Mouse (Mus musculus): Measurements from ENCODE around the gene Noc2l. TPM values are rescaled to one million over a fixed set of nuclear protein-coding genes. Genes with fewer than 3 reads are reported as not detected.
A peak's percentile ranks its signal among the peaks of the same experiment; 100 is the strongest.

The Noc2l gene
- polyA plus RNA-seq, 1 experiment = 13.8 TPM

- peak overlapping the region; percentile 80 for H3K27ac ChIP-seq (replicated peaks; ENCODE audit: low read depth, low read length)
- H3K4me3 ChIP-seq (ENCODE audit: insufficient read depth, low read depth, low read length) = peak overlapping the region; percentile 95
- peaks cover 15% of the 10 kb centered on the region for H3K4me1 ChIP-seq (ENCODE audit: control insufficient read depth, insufficient read depth, insufficient read length, low read length)
Observed at GRCm38 (mm10) chr4:156203413-156204131, 32.2 kb upstream of the Noc2l start.

- H3K4me3 ChIP-seq (ENCODE audit: insufficient read depth, low read depth, low read length) = no peak overlapping the region
- H3K4me1 ChIP-seq (ENCODE audit: control insufficient read depth, insufficient read depth, insufficient read length, low read length) = peaks cover 10% of the 10 kb centered on the region; the same call in 1 of the 2 replicates
- H3K27ac ChIP-seq (replicated peaks; ENCODE audit: low read depth, low read length) = no peak overlapping the region
Observed at GRCm38 (mm10) chr4:156208872-156209271, 26.9 kb upstream of the Noc2l start.

GRCm38 (mm10) chr4:156209963-156210635 lies 25.7 kb upstream of the Noc2l start:
- Histone ChIP-seq H3K4me3 (ENCODE audit: insufficient read depth, low read depth, low read length) (no peak overlapping the region), H3K27ac (replicated peaks; ENCODE audit: low read depth, low read length) (no peak overlapping the region), H3K4me1 (ENCODE audit: control insufficient read depth, insufficient read depth, insufficient read length, low read length) (peaks cover under 1% of the 10 kb centered on the region; the same call in 1 of the 2 replicates)

- no peak overlapping the region for H3K27ac ChIP-seq (replicated peaks; ENCODE audit: low read depth, low read length)
- no peak overlapping the region for H3K4me3 ChIP-seq (ENCODE audit: insufficient read depth, low read depth, low read length)
- H3K4me1 ChIP-seq (ENCODE audit: control insufficient read depth, insufficient read depth, insufficient read length, low read length) = peaks cover 8% of the 10 kb centered on the region
Observed at GRCm38 (mm10) chr4:156213134-156213533, 22.7 kb upstream of the Noc2l start.

GRCm38 (mm10) chr4:156215649-156216048 lies 20.2 kb upstream of the Noc2l start, which contains the start of gene Perm1:
Perm1 (plus strand) TSS chr4:156215868.
- H3K4me1 ChIP-seq (ENCODE audit: control insufficient read depth, insufficient read depth, insufficient read length, low read length) = peaks cover 13% of the 10 kb centered on the region
- H3K4me3 ChIP-seq (ENCODE audit: insufficient read depth, low read depth, low read length) = peak within 1 kb of the TSS; percentile 60
- H3K27ac ChIP-seq (replicated peaks; ENCODE audit: low read depth, low read length) = peak within 1 kb of the TSS; percentile 99

GRCm38 (mm10) chr4:156216196-156216595 lies 19.6 kb upstream of the Noc2l start:
- peaks cover 13% of the 10 kb centered on the region for H3K4me1 ChIP-seq (ENCODE audit: control insufficient read depth, insufficient read depth, insufficient read length, low read length)
- peak overlapping the region; percentile 99 for H3K27ac ChIP-seq (replicated peaks; ENCODE audit: low read depth, low read length)
- H3K4me3 ChIP-seq (ENCODE audit: insufficient read depth, low read depth, low read length) = peak overlapping the region; percentile 60

- H3K27ac ChIP-seq (replicated peaks; ENCODE audit: low read depth, low read length) = peak overlapping the region; percentile 99
- peaks cover 13% of the 10 kb centered on the region for H3K4me1 ChIP-seq (ENCODE audit: control insufficient read depth, insufficient read depth, insufficient read length, low read length)
- peak overlapping the region; percentile 52 for H3K4me3 ChIP-seq (ENCODE audit: insufficient read depth, low read depth, low read length)
Observed at GRCm38 (mm10) chr4:156217022-156217669, 18.7 kb upstream of the Noc2l start.

- H3K4me3 ChIP-seq (ENCODE audit: insufficient read depth, low read depth, low read length) = peak overlapping the region; percentile 52; the same call in 1 of the 2 replicates
- no peak overlapping the region for H3K27ac ChIP-seq (replicated peaks; ENCODE audit: low read depth, low read length)
- peaks cover 13% of the 10 kb centered on the region for H3K4me1 ChIP-seq (ENCODE audit: control insufficient read depth, insufficient read depth, insufficient read length, low read length)
Observed at GRCm38 (mm10) chr4:156217838-156218237, 18.0 kb upstream of the Noc2l start.

GRCm38 (mm10) chr4:156219936-156220335 lies 15.9 kb upstream of the Noc2l start:
- Histone ChIP-seq H3K27ac (replicated peaks; ENCODE audit: low read depth, low read length) (peak overlapping the region; percentile 51), H3K4me3 (ENCODE audit: insufficient read depth, low read depth, low read length) (peak overlapping the region; percentile 12; the same call in 1 of the 2 replicates), H3K4me1 (ENCODE audit: control insufficient read depth, insufficient read depth, insufficient read length, low read length) (peaks cover 13% of the 10 kb centered on the region)

- H3K4me3 ChIP-seq (ENCODE audit: insufficient read depth, low read depth, low read length) = no peak overlapping the region
- H3K27ac ChIP-seq (replicated peaks; ENCODE audit: low read depth, low read length) = no peak overlapping the region
- H3K4me1 ChIP-seq (ENCODE audit: control insufficient read depth, insufficient read depth, insufficient read length, low read length) = peaks cover 5% of the 10 kb centered on the region; the same call in 1 of the 2 replicates
Observed at GRCm38 (mm10) chr4:156224276-156224675, 11.5 kb upstream of the Noc2l start.

- Histone ChIP-seq H3K4me1 (ENCODE audit: control insufficient read depth, insufficient read depth, insufficient read length, low read length) (peaks cover 2% of the 10 kb centered on the region; the same call in 1 of the 2 replicates), H3K27ac (replicated peaks; ENCODE audit: low read depth, low read length) (no peak overlapping the region), H3K4me3 (ENCODE audit: insufficient read depth, low read depth, low read length) (peak overlapping the region; percentile 6; the same call in 1 of the 2 replicates)
Observed at GRCm38 (mm10) chr4:156227752-156228392, 7.9 kb upstream of the Noc2l start.

GRCm38 (mm10) chr4:156228393-156229024 lies 7.3 kb upstream of the Noc2l start:
- no peak overlapping the region for H3K27ac ChIP-seq (replicated peaks; ENCODE audit: low read depth, low read length)

GRCm38 (mm10) chr4:156234021-156234501 lies 1.7 kb upstream of the Noc2l start:
- Histone ChIP-seq H3K4me3 (ENCODE audit: insufficient read depth, low read depth, low read length) (peak overlapping the region; percentile 74), H3K4me1 (ENCODE audit: control insufficient read depth, insufficient read depth, insufficient read length, low read length) (peaks cover 2% of the 10 kb centered on the region; the same call in 1 of the 2 replicates), H3K27ac (replicated peaks; ENCODE audit: low read depth, low read length) (0 out of 2 replicates have a peak overlapping the region, but pooled peaks have one; percentile 39)

More at GRCm38 (mm10) chr4:156228393-156229024, 7.3 kb upstream of the Noc2l start:
- H3K4me3 ChIP-seq (ENCODE audit: insufficient read depth, low read depth, low read length) = 0 out of 2 replicates have a peak overlapping the region, but pooled peaks have one; percentile 6
- peaks cover 2% of the 10 kb centered on the region; the same call in 1 of the 2 replicates for H3K4me1 ChIP-seq (ENCODE audit: control insufficient read depth, insufficient read depth, insufficient read length, low read length)

- H3K4me3 ChIP-seq (ENCODE audit: insufficient read depth, low read depth, low read length) = peak within 1 kb of the TSS; percentile 89
- H3K27ac ChIP-seq (replicated peaks; ENCODE audit: low read depth, low read length) = peak within 1 kb of the TSS; percentile 39; the same call in 1 of the 2 replicates
- H3K4me1 ChIP-seq (ENCODE audit: control insufficient read depth, insufficient read depth, insufficient read length, low read length) = peaks cover 2% of the 10 kb centered on the region; the same call in 1 of the 2 replicates
Observed at GRCm38 (mm10) chr4:156234701-156235213, 1.1 kb upstream of the Noc2l start, which contains the start of gene Plekhn1. Plekhn1 (minus strand) TSS chr4:156234857.
